Comparison of ENCODE assay signal across 3 mouse cellular contexts in genomic region chr2:4258803-4259202, GRCm38 (mm10).
DNase-seq lines count a peak whose midpoint lies in the region; TF ChIP-seq lines count a peak whose summit lies in the region.
"Not testable (repeated sequence)": the region's sequence is repeated elsewhere in the genome, so short reads cannot be mapped to it uniquely, and the experiment has no call there.

No protein-coding gene starts in this region.

- not testable (repeated sequence) for H3K4me3 ChIP-seq in MEL (ENCODE audit: control insufficient read depth in 1 of 2, insufficient read depth in 1 of 2, low read depth in 2 of 2, low read length in 2 of 2)

- H3K36me3 ChIP-seq in MEL (ENCODE audit: control insufficient read depth in 1 of 2, insufficient read depth in 2 of 2, low read length in 2 of 2) = peaks cover 0 to 30% of the 10 kb centered on the region in 2 experiments; a peak in 2 of 4 replicates

- DNase-seq in MEL (ENCODE audit: low read depth, low spot score) (peak; percentile 76), MEL-GATA-1-ER (ENCODE audit: extremely low read depth, low read depth) (peak; percentile 67)
- DNase-seq in heart, adult 11 months = peak; percentile 76

- H3K27me3 ChIP-seq in MEL (ENCODE audit: control insufficient read depth in 1 of 2, insufficient read depth in 2 of 2, low read length in 2 of 2) = not testable (repeated sequence)

- TF ChIP-seq RAD21 in MEL (IDR thresholded peaks at IDR 0.05; ENCODE audit: low read depth, low read length) = not testable (repeated sequence)

- H3K9ac ChIP-seq in MEL (ENCODE audit: control insufficient read depth, low read depth, low read length, poor library complexity, severe bottlenecking) = not testable (repeated sequence)

- H3K27ac ChIP-seq in MEL (ENCODE audit: control insufficient read depth, low read depth, low read length) = peak overlapping the region; percentile 74

- TF ChIP-seq EP300 in MEL (IDR thresholded peaks at IDR 0.05; ENCODE audit: low read depth in 1 of 2, low read length in 2 of 2) = peak in 1 of 2 experiments; percentile 74; a peak in 3 of 4 replicates

- not testable (repeated sequence) for H3K79me2 ChIP-seq in MEL (ENCODE audit: control insufficient read depth, insufficient read depth, low read length, poor library complexity)

- peaks cover 19 to 37% of the 10 kb centered on the region in 2 experiments for H3K4me1 ChIP-seq in MEL (ENCODE audit: control insufficient read depth in 1 of 2, insufficient read depth in 2 of 2, low read length in 2 of 2)

- TF ChIP-seq CTCF in MEL (IDR thresholded peaks at IDR 0.05 in 2 of 3, conservative IDR thresholded peaks at IDR 0.05 in 1 of 3; ENCODE audit: control insufficient read depth in 1 of 3, insufficient read depth in 1 of 3, low read depth in 2 of 3, low read length in 3 of 3, poor library complexity in 1 of 3, severe bottlenecking in 1 of 3) = not testable (repeated sequence)

- not testable (repeated sequence) for H3K9me3 ChIP-seq in MEL (replicated peaks; ENCODE audit: insufficient read depth, low read length)

- TF ChIP-seq POLR2A in MEL (IDR thresholded peaks at IDR 0.05; ENCODE audit: control insufficient read depth in 1 of 2, insufficient read depth in 1 of 2, low read depth in 1 of 2, low read length in 2 of 2, poor library complexity in 1 of 2) = not testable (repeated sequence)

TF ChIP-seq in MEL, 35 proteins besides CTCF, POLR2A, EP300 and RAD21:
- TF ChIP-seq ETS1 (IDR thresholded peaks at IDR 0.05; ENCODE audit: low read depth, low read length) = peak; percentile 45
- TF ChIP-seq TCF12 (IDR thresholded peaks at IDR 0.05; ENCODE audit: low read depth, low read length) = peak; percentile 71
- TF ChIP-seq TAL1 (IDR thresholded peaks at IDR 0.05; ENCODE audit: low read length) = peak; percentile 38; the same call in 1 of the 2 replicates
- TF ChIP-seq HCFC1 (IDR thresholded peaks at IDR 0.05; ENCODE audit: low read depth, low read length) = 0 out of 2 replicates have a peak, but pooled peaks have one; percentile 18
- peak; percentile 45; the same call in 1 of the 2 replicates for TF ChIP-seq GATA1 (IDR thresholded peaks at IDR 0.05; ENCODE audit: low read depth, low read length)
- peak; percentile 22; the same call in 1 of the 2 replicates for TF ChIP-seq MYB (IDR thresholded peaks at IDR 0.05; ENCODE audit: low read depth, low read length)
- peak; percentile 24; the same call in 1 of the 2 replicates for TF ChIP-seq MAX (IDR thresholded peaks at IDR 0.05; ENCODE audit: low read length)
- TF ChIP-seq NRF1 (IDR thresholded peaks at IDR 0.05; ENCODE audit: insufficient read depth, low read depth, low read length, poor library complexity, severe bottlenecking) = peak; percentile 70
TF ChIP-seq in MEL: peak in this region for 8; not testable (repeated sequence) for 27.
